Mouse (Mus musculus): Measurements from ENCODE around the gene Sarnp. TPM values are rescaled to one million over a fixed set of nuclear protein-coding genes. Genes with fewer than 3 reads are reported as not detected.
"Not testable (repeated sequence)": the region's sequence is repeated elsewhere in the genome, so short reads cannot be mapped to it uniquely, and the experiment has no call there.

Gene Sarnp
- polyA plus RNA-seq, 1 experiment from 2014 or later: 223 TPM

- no peak for TF ChIP-seq CTCF (IDR thresholded peaks at IDR 0.05; ENCODE audit: low read depth)
- ATAC-seq (ENCODE audit: insufficient read depth): no peak
- Histone ChIP-seq H3K4me2 (peak overlapping the region; percentile 68), H3K27me3 (ENCODE audit: insufficient read depth, low read length) (no peaks in the 10 kb centered on the region), H3K4me3 (ENCODE audit: low read depth, low read length) (no peak overlapping the region), H3K9ac (no peak overlapping the region), H3K36me3 (ENCODE audit: insufficient read depth) (peaks cover 52% of the 10 kb centered on the region), H3K4me1 (ENCODE audit: insufficient read depth) (0 out of 2 replicates have a peak, but pooled peaks cover 2% of the 10 kb centered on the region), H3K27ac (ENCODE audit: low read depth) (no peak overlapping the region), H3K9me3 (ENCODE audit: low read depth, low read length) (no peaks in the 10 kb centered on the region)
- DNase-seq: no peak
- 85% methylated on average over 4 of the region's 4 CpGs for WGBS
Observed at GRCm38 (mm10) chr10:128820217-128820616, 3.1 kb downstream of the Sarnp start.

- peak; percentile 100 for ATAC-seq (ENCODE audit: insufficient read depth)
- WGBS: under 1% methylated on average over 46 of the region's 46 CpGs
- Histone ChIP-seq H3K4me2 (peak within 1 kb of the TSS; percentile 68), H3K36me3 (ENCODE audit: insufficient read depth) (peaks cover 43% of the 10 kb centered on the region), H3K27me3 (ENCODE audit: insufficient read depth, low read length) (no peaks in the 10 kb centered on the region), H3K4me3 (ENCODE audit: low read depth, low read length) (peak within 1 kb of the TSS; percentile 85), H3K4me1 (ENCODE audit: insufficient read depth) (0 out of 2 replicates have a peak, but pooled peaks cover 2% of the 10 kb centered on the region), H3K9me3 (ENCODE audit: low read depth, low read length) (no peaks in the 10 kb centered on the region), H3K27ac (ENCODE audit: low read depth) (peak within 1 kb of the TSS; percentile 50; the same call in 1 of the 2 replicates), H3K9ac (peak within 1 kb of the TSS; percentile 85)
- no peak for TF ChIP-seq CTCF (IDR thresholded peaks at IDR 0.05; ENCODE audit: low read depth)
- peak; percentile 100 for DNase-seq
Observed at GRCm38 (mm10) chr10:128821358-128822056, 4.4 kb downstream of the Sarnp start, which contains the start of gene Ormdl2. Ormdl2 (minus strand) TSS chr10:128821645.

- Histone ChIP-seq H3K9ac (peak overlapping the region; percentile 85), H3K9me3 (ENCODE audit: low read depth, low read length) (no peaks in the 10 kb centered on the region), H3K4me2 (peak overlapping the region; percentile 68), H3K4me3 (ENCODE audit: low read depth, low read length) (peak overlapping the region; percentile 85), H3K27ac (ENCODE audit: low read depth) (peak overlapping the region; percentile 50; the same call in 1 of the 2 replicates), H3K27me3 (ENCODE audit: insufficient read depth, low read length) (no peaks in the 10 kb centered on the region), H3K36me3 (ENCODE audit: insufficient read depth) (peaks cover 37% of the 10 kb centered on the region), H3K4me1 (ENCODE audit: insufficient read depth) (0 out of 2 replicates have a peak, but pooled peaks cover 2% of the 10 kb centered on the region)
- WGBS: 2% methylated on average over 13 of the region's 13 CpGs
- DNase-seq: peak; percentile 11
- no peak for TF ChIP-seq CTCF (IDR thresholded peaks at IDR 0.05; ENCODE audit: low read depth)
- ATAC-seq (ENCODE audit: insufficient read depth): peak; percentile 5; the same call in 1 of the 2 replicates
Observed at GRCm38 (mm10) chr10:128822135-128822534, 5.0 kb downstream of the Sarnp start.

- peak overlapping the region; percentile 68 for H3K4me2 ChIP-seq
- H3K4me1 ChIP-seq (ENCODE audit: insufficient read depth); H3K27me3 ChIP-seq (ENCODE audit: insufficient read depth, low read length); DNase-seq; H3K27ac ChIP-seq (ENCODE audit: low read depth); H3K9me3 ChIP-seq (ENCODE audit: low read depth, low read length); ATAC-seq (ENCODE audit: insufficient read depth): not testable (repeated sequence)
- TF ChIP-seq CTCF (IDR thresholded peaks at IDR 0.05; ENCODE audit: low read depth): peak; percentile 7; the same call in 1 of the 2 replicates
- WGBS: 74% methylated on average over 4 of the region's 4 CpGs
- H3K9ac ChIP-seq: peak overlapping the region; percentile 85; the same call in 1 of the 2 replicates
- H3K4me3 ChIP-seq (ENCODE audit: low read depth, low read length): peak overlapping the region; percentile 85
- peaks cover 27% of the 10 kb centered on the region for H3K36me3 ChIP-seq (ENCODE audit: insufficient read depth)
Observed at GRCm38 (mm10) chr10:128823087-128823486, 6.0 kb downstream of the Sarnp start.

GRCm38 (mm10) chr10:128823821-128824220, 6.7 kb downstream of the Sarnp start:
- WGBS: 94% methylated on average over 9 of the region's 9 CpGs
- Histone ChIP-seq H3K9ac (no peak overlapping the region), H3K4me3 (ENCODE audit: low read depth, low read length) (no peak overlapping the region), H3K4me1 (ENCODE audit: insufficient read depth) (0 out of 2 replicates have a peak, but pooled peaks cover 2% of the 10 kb centered on the region), H3K4me2 (no peak overlapping the region), H3K36me3 (ENCODE audit: insufficient read depth) (peaks cover 25% of the 10 kb centered on the region), H3K27me3 (ENCODE audit: insufficient read depth, low read length) (no peaks in the 10 kb centered on the region), H3K27ac (ENCODE audit: low read depth) (no peak overlapping the region), H3K9me3 (ENCODE audit: low read depth, low read length) (no peaks in the 10 kb centered on the region)
- DNase-seq (no peak), ATAC-seq (ENCODE audit: insufficient read depth) (no peak)
- no peak for TF ChIP-seq CTCF (IDR thresholded peaks at IDR 0.05; ENCODE audit: low read depth)

GRCm38 (mm10) chr10:128837400-128837799, 20.3 kb downstream of the Sarnp start:
- no peak overlapping the region for H3K4me2 ChIP-seq
- no peak overlapping the region for H3K4me3 ChIP-seq (ENCODE audit: low read depth, low read length)
- H3K27ac ChIP-seq (ENCODE audit: low read depth): no peak overlapping the region
- no peaks in the 10 kb centered on the region for H3K9me3 ChIP-seq (ENCODE audit: low read depth, low read length)
- no peaks in the 10 kb centered on the region for H3K27me3 ChIP-seq (ENCODE audit: insufficient read depth, low read length)
- no peaks in the 10 kb centered on the region for H3K4me1 ChIP-seq (ENCODE audit: insufficient read depth)
- H3K9ac ChIP-seq: no peak overlapping the region
- DNase-seq (no peak), ATAC-seq (ENCODE audit: insufficient read depth) (no peak)
- peaks cover 70% of the 10 kb centered on the region for H3K36me3 ChIP-seq (ENCODE audit: insufficient read depth)
- no peak for TF ChIP-seq CTCF (IDR thresholded peaks at IDR 0.05; ENCODE audit: low read depth)

- Histone ChIP-seq H3K4me3 (ENCODE audit: low read depth, low read length) (no peak overlapping the region), H3K27ac (ENCODE audit: low read depth) (no peak overlapping the region), H3K9me3 (ENCODE audit: low read depth, low read length) (no peaks in the 10 kb centered on the region), H3K27me3 (ENCODE audit: insufficient read depth, low read length) (no peaks in the 10 kb centered on the region), H3K36me3 (ENCODE audit: insufficient read depth) (peaks cover 72% of the 10 kb centered on the region), H3K9ac (no peak overlapping the region), H3K4me2 (no peak overlapping the region), H3K4me1 (ENCODE audit: insufficient read depth) (no peaks in the 10 kb centered on the region)
- TF ChIP-seq CTCF (IDR thresholded peaks at IDR 0.05; ENCODE audit: low read depth): no peak
- ATAC-seq (ENCODE audit: insufficient read depth): no peak
- no peak for DNase-seq
Observed at GRCm38 (mm10) chr10:128839434-128839833, 22.3 kb downstream of the Sarnp start.
